Mouse (Mus musculus) embryonic facial prominence, embryonic 14.5 days (tissue): ENCODE results near the gene Tjp3. TPM values are rescaled to one million over a fixed set of nuclear protein-coding genes. Genes with fewer than 3 reads are reported as not detected.

Experiments
- ATAC-seq: fragments of 200-750 bp; cut with Nextera tagmentation; 2 replicates; pipeline ENCODE4 v1.8.0; 2017; ENCODE audit warnings: low read depth, moderate number of reproducible peaks, moderate TSS enrichment
- DNase-seq: peaks from one replicate; pipeline ENCODE4 v3.0.0-alpha.2; 2015; ENCODE audit warnings: low spot score
- H3K27ac ChIP-seq: fragments of 300-500 bp; sonication (generic); replicated peaks from 2 replicates; pipeline ENCODE4 v1.5.1; 2014; ENCODE audit warnings: low read depth, mild to moderate bottlenecking, low read length, moderate library complexity
- H3K27me3 ChIP-seq: fragments of 300-500 bp; sonication (generic); replicated peaks from 2 replicates; pipeline ENCODE4 v1.6.1; 2014; ENCODE audit warnings: low read length; ENCODE audit not compliant: control insufficient read depth, insufficient read depth
- H3K36me3 ChIP-seq: fragments of 300-500 bp; sonication (generic); 2 replicates; pipeline ENCODE4 v1.6.1; 2014; ENCODE audit warnings: low read length, mixed read lengths; ENCODE audit not compliant: control insufficient read depth, insufficient read depth
- H3K4me1 ChIP-seq: fragments of 300-500 bp; sonication (generic); 2 replicates; pipeline ENCODE4 v1.6.1; 2014; ENCODE audit warnings: antibody characterized with exemption, low read length; ENCODE audit not compliant: control insufficient read depth, insufficient read depth
- H3K4me2 ChIP-seq: fragments of 300-500 bp; sonication (generic); 2 replicates; pipeline ENCODE4 v1.6.1; 2014; ENCODE audit warnings: low read depth, mild to moderate bottlenecking, low read length, moderate library complexity, mixed read lengths
- H3K4me3 ChIP-seq: fragments of 300-500 bp; sonication (generic); 2 replicates; pipeline ENCODE4 v1.5.1; 2014; ENCODE audit warnings: low read depth, mild to moderate bottlenecking, low read length
- H3K9ac ChIP-seq: fragments of 300-500 bp; sonication (generic); 2 replicates; pipeline ENCODE4 v1.6.1; 2014; ENCODE audit warnings: low read depth, mild to moderate bottlenecking, low read length, moderate library complexity, mixed read lengths
- H3K9me3 ChIP-seq: fragments of 300-500 bp; sonication (generic); 2 replicates; pipeline ENCODE4 v1.6.1; 2016; ENCODE audit warnings: low read length; ENCODE audit not compliant: control insufficient read depth
- WGBS: fragments of 180-500 bp; shearing (Covaris S2); extraction: QIAGEN DNeasy Blood & Tissue Kit; methylation state at CpG from one replicate; pipeline ENCODE4 v1.1.7; 2014; 5-methylcytosine and 5-hydroxymethylcytosine counted together
- polyA plus RNA-seq: library from polyadenylated mRNA; unstranded; fragments of >200 nt; fragmentation: Nextera tagmentation; extraction: Ambion mirVana; gene quantifications from 2 replicates; pipeline ENCODE4 v1.2.1, GENCODE M21; 2014

The Tjp3 gene
- 8.1 and 9.9 TPM in 2 replicates for polyA plus RNA-seq

DNA sequence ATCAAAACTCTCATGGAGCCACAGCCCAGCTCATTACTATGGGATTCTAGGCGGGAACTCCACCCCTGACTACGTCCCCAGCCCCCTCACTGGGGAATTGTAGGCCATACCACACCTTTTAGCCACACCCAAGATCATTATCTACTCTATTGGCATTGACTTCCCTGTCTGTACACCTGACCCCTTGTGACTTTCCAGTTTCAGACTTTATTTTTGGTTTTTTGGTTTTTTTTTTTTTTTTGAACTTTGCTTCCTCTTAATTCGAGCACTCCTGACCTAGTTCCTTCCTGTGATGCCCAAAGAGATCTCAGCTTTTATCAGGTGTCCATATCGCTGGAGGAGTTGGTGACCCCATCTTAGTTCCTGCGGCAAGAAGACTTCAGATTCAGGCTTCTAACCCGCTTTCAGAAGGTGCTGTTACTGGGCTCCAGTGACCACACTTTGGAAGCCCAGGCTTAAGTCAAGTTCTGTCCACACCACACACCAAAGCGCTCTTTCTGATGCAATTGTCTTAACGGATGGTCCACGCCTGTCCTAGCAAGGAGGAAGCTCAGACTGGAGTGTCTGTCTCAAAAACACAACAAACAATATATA is at the start of gene Tjp3:
TSS of gene Tjp3 (minus strand) at position 71 of the 594 bp plus-strand sequence.
- ATAC-seq, result no peak
- no peak within 1 kb of the TSS for H3K27ac ChIP-seq
- 66% methylated on average over 9 of the region's 9 CpGs for WGBS
- H3K27me3 ChIP-seq, result peaks cover 24% of the 10 kb centered on the region
- peak within 1 kb of the TSS; percentile 78; the same call in 1 of the 2 replicates for H3K4me3 ChIP-seq
- 0 out of 2 replicates have a peak, but pooled peaks cover 10% of the 10 kb centered on the region for H3K36me3 ChIP-seq
- no peak for DNase-seq
- H3K4me2 ChIP-seq, result peak within 1 kb of the TSS; percentile 99
- peak within 1 kb of the TSS; percentile 31; the same call in 1 of the 2 replicates for H3K9ac ChIP-seq
- H3K4me1 ChIP-seq, result peaks cover 12% of the 10 kb centered on the region
- H3K9me3 ChIP-seq, result no peaks in the 10 kb centered on the region

DNA sequence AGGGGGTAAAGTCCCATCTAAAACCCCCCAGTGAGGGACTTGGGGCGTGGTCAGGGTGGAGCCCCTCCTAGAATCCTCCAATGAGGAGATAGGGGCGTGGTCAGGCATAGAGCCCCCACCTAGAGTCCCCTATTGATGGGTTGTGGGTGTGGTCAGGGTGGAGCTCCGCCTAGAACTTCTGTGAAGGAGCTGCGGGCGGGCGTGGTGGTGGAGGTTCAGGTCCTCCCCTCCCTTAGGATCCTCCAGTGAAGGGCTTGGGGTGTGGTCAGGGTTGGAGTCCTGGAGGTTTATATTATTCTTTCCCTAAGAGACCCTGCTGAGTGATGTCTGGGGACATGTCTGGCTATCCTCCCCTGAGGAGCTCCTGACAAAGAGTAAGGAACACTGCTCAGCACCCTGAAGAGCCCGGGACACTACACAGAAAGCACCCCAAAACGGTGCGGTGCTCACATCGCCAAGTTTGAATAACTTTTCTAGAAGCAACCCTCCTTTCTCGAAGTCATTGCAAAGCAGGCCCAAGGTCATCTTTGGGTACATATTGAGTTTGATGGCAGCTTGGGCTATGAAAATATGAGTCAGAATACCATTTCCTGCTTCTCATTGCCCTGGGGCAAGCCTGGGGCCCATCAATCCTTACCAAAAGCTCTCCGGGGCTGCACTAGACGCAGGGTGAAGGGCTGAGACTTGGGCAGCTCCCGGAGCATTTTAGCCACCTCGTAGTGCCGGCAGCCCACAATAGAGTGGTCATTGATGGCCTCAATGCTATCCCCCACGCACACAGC is 49.4 kb upstream of the Tjp3 start:
- peaks cover 5% of the 10 kb centered on the region for H3K4me1 ChIP-seq
- H3K27me3 ChIP-seq, result peaks cover 47% of the 10 kb centered on the region
- ATAC-seq (no peak), DNase-seq (no peak)
- 33% methylated on average over 17 of the region's 17 CpGs for WGBS
- no peak overlapping the region for H3K4me3 ChIP-seq
- no peak overlapping the region for H3K9ac ChIP-seq
- H3K27ac ChIP-seq, result no peak overlapping the region
- no peaks in the 10 kb centered on the region; the same call in 1 of the 2 replicates for H3K36me3 ChIP-seq
- H3K4me2 ChIP-seq, result no peak overlapping the region
- no peaks in the 10 kb centered on the region for H3K9me3 ChIP-seq

DNA sequence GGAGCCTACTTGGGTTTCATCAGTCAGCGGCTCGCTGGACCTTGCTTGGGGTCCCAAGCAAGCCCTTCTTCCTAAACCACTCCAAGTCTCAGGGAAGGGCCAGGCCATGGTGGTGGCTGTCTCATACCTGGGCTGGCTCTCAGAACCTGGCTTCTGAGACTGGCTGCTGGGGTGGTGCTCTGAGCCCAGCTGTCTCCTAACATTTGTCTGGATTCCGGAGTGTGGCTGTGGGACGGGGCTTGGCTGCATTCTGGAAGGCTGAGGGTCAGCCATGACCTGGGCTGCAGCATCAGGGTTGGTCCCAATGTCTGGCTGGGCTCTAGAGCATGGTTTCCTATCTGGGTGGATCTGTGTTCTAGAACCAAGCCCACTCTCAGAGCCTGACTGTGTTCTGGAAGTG is 45.2 kb upstream of the Tjp3 start:
- DNase-seq, result no peak
- Histone ChIP-seq H3K4me2 (no peak overlapping the region), H3K27me3 (peaks cover 28% of the 10 kb centered on the region)

DNA sequence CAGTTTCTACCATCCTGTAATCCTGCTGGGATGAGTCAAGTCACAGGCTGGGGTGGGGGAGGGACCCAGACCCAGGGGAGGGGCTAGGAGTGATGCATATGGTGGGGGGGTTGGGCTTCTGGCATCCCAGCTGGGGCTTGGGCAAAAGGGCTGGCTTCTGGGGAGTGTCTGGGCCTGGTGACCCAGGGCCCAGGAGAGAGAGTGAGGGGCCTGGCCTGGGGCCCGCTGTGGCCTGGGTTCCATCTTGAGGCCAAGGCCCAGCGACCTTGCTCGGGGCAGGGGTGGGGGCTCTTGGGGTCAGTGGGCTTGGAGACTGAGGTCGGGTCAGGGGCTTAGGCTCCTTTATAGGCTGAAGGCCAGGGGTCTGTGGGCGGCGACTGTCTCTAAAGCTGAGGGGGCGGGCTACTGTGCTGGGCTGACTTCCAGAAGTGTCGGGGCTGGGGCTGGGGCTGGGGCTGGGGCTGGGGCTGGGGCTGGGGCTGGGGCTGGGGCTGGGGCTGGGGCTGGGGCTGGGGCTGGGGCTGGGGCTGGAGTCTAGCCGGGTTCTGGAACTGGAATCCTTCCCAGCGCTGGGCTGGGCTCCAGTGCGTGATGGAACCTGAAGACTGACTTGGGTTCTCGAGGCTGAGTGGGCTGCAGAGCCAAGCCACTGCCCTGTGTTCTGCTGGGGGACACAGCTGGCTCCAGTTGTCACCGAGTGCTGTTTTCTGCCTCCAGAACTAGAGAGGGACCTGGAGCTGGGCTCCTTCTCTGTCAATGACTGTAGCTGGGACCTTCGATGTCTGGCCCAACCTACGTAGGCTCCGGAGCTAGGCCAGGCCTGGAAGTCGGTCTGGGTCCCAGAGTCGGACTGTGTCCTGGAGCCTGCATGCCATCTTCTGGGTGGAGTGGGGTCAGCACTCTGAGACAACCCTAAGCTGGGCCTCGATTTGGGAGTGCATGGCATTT is 44.3 kb upstream of the Tjp3 start:
- ATAC-seq (peak; percentile 55), DNase-seq (peak; percentile 68)
- H3K4me3 ChIP-seq, result no peak overlapping the region
- no peaks in the 10 kb centered on the region for H3K36me3 ChIP-seq
- 0 out of 2 replicates have a peak overlapping the region, but pooled peaks have one; percentile 45 for H3K9ac ChIP-seq
- peak overlapping the region; percentile 86 for H3K27ac ChIP-seq
- 35% methylated on average over 14 of the region's 19 CpGs for WGBS
- H3K4me1 ChIP-seq, result peaks cover 13% of the 10 kb centered on the region
- peak overlapping the region; percentile 8; the same call in 1 of the 2 replicates for H3K4me2 ChIP-seq
- peaks cover 24% of the 10 kb centered on the region for H3K27me3 ChIP-seq
- H3K9me3 ChIP-seq, result no peaks in the 10 kb centered on the region

More for the DNA sequence above, 45.2 kb upstream of the Tjp3 start:
- H3K9me3 ChIP-seq, result no peaks in the 10 kb centered on the region
- peak overlapping the region; percentile 86 for H3K27ac ChIP-seq
- no peak overlapping the region for H3K9ac ChIP-seq
- H3K4me1 ChIP-seq, result peaks cover 13% of the 10 kb centered on the region
- no peak overlapping the region for H3K4me3 ChIP-seq
- WGBS, result 85% methylated on average over 4 of the region's 4 CpGs
- H3K36me3 ChIP-seq, result no peaks in the 10 kb centered on the region
- no peak for ATAC-seq

DNA sequence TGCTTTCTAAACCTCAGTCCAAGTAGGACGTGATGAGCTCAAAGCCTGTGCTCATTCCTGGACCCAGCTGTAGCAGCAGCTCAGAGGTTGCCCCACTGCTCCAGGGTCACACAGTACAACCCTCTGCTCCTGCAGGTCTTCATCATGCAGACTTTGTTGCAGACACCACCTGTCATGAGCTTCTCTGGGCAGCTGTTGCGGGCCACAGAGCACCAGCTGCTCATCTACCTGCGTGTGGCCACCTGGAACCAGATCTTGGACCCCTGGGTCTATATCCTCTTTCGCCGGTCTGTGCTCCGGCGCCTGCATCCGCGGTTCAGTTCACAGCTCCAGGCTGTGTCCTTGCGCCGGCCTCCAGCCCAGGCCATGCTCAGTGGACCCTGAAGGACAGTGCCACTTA is 42.9 kb upstream of the Tjp3 start:
- 0 out of 2 replicates have a peak overlapping the region, but pooled peaks have one; percentile 20 for H3K9ac ChIP-seq
- H3K27me3 ChIP-seq, result peaks cover 24% of the 10 kb centered on the region
- no peak overlapping the region for H3K4me3 ChIP-seq
- 69% methylated on average over 11 of the region's 11 CpGs for WGBS
- no peak for ATAC-seq
- no peaks in the 10 kb centered on the region for H3K36me3 ChIP-seq
- H3K4me1 ChIP-seq, result peaks cover 24% of the 10 kb centered on the region
- DNase-seq, result no peak
- no peaks in the 10 kb centered on the region for H3K9me3 ChIP-seq
- no peak overlapping the region for H3K27ac ChIP-seq
- H3K4me2 ChIP-seq, result no peak overlapping the region

DNA sequence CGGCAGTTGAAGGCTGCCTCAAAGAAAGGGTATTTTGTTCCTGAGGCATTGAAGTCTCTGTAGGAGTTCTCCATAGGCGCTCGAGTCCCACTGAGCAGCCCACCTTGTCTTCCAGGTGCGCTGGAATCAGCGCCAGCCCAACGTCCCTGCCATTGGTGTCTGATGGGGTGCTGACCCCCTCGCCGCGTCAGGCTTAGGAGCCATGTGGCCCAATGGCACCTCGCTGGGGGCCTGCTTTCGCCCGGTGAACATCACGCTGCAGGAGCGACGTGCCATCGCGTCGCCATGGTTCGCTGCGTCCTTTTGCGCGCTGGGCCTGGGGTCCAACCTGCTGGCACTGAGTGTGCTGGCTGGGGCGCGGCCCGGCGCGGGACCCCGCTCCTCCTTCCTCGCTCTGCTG is 40.9 kb upstream of the Tjp3 start:
- Histone ChIP-seq H3K9me3 (no peaks in the 10 kb centered on the region), H3K36me3 (peaks cover under 1% of the 10 kb centered on the region; the same call in 1 of the 2 replicates), H3K9ac (peak overlapping the region; percentile 30; the same call in 1 of the 2 replicates), H3K4me3 (peak overlapping the region; percentile 5; the same call in 1 of the 2 replicates), H3K4me1 (peaks cover 36% of the 10 kb centered on the region), H3K27me3 (peaks cover 18% of the 10 kb centered on the region), H3K4me2 (no peak overlapping the region), H3K27ac (no peak overlapping the region)
- DNase-seq, result no peak
- no peak for ATAC-seq
- 20% methylated on average over 26 of the region's 29 CpGs for WGBS

DNA sequence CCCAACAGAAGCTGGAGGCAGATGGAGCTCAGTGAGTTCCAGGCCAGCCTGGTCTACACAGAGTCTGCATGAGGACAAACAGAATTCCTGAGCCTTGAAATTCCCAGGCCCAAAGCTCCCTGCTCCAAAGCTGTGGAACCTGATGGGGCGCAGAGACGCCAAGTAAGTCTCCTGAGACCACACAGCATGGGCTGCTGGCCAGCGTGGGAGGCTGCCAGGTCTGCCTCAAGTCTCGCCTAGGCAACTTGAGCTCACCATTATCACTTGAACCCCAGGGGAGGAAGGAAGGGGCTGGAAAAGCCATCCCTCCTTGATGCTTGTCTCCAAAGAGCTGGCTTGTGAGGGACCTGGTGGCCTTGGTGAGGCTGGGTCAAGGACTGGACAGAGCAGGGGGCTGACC is 38.6 kb upstream of the Tjp3 start:
- Histone ChIP-seq H3K4me1 (peaks cover 26% of the 10 kb centered on the region), H3K27me3 (peaks cover 18% of the 10 kb centered on the region), H3K36me3 (peaks cover 24% of the 10 kb centered on the region), H3K4me3 (no peak overlapping the region), H3K9me3 (no peaks in the 10 kb centered on the region), H3K9ac (peak overlapping the region; percentile 44), H3K4me2 (peak overlapping the region; percentile 34), H3K27ac (peak overlapping the region; percentile 90)
- DNase-seq (peak; percentile 35), ATAC-seq (peak; percentile 1; the same call in 1 of the 2 replicates)
- WGBS, result 38% methylated on average over 4 of the region's 4 CpGs
